Mouse (Mus musculus) left cerebral cortex, adult 9 months (tissue): ENCODE measurements at regions not wholly inside any gene's neighbourhood (a gene's known extent, or its start where the extent isn't known, plus 50 kb on each side); places are given as distances from the start of the nearest gene placed in this dataset.

Experiments used
- DNase-seq, 2 experiments: peaks; one replicate each; pipeline ENCODE4 v3.0.0; 2022; ENCODE audit warnings: low spot score in 2 of 2

- DNase-seq, result no peak
Observed at GRCm38 (mm10) chr10:117527979-117528378, 101.3 kb upstream of the Cpm start.

- no peak for DNase-seq
Observed at GRCm38 (mm10) chr10:117527243-117527642, 102.1 kb upstream of the Cpm start.

GRCm38 (mm10) chr10:117526834-117527188, 102.5 kb upstream of the Cpm start:
- no peak for DNase-seq

GRCm38 (mm10) chr10:117526008-117526833, 103.1 kb upstream of the Cpm start:
- DNase-seq, result no peak

GRCm38 (mm10) chr10:117525608-117526007, 103.7 kb upstream of the Cpm start:
- DNase-seq, result no peak

GRCm38 (mm10) chr10:117524926-117525565, 104.3 kb upstream of the Cpm start:
- DNase-seq, result no peak

GRCm38 (mm10) chr10:117524101-117524500, 105.2 kb upstream of the Cpm start:
- no peak for DNase-seq

- no peak for DNase-seq
Observed at GRCm38 (mm10) chr10:117522906-117523829, 106.1 kb upstream of the Cpm start.

- no peak for DNase-seq
Observed at GRCm38 (mm10) chr10:117522373-117522772, 106.9 kb upstream of the Cpm start.

GRCm38 (mm10) chr10:117521315-117522270, 107.7 kb upstream of the Cpm start:
- DNase-seq, result peak in 1 of 2 experiments; percentile 15

GRCm38 (mm10) chr10:117520536-117521314, 108.6 kb upstream of the Cpm start:
- no peak for DNase-seq

GRCm38 (mm10) chr10:117519670-117520535, 109.4 kb upstream of the Cpm start:
- DNase-seq, result no peak

- no peak for DNase-seq
Observed at GRCm38 (mm10) chr10:117518793-117519669, 110.3 kb upstream of the Cpm start.

GRCm38 (mm10) chr10:117517800-117518770, 111.2 kb upstream of the Cpm start:
- no peak for DNase-seq

- no peak for DNase-seq
Observed at GRCm38 (mm10) chr10:117517071-117517714, 112.1 kb upstream of the Cpm start.

- no peak for DNase-seq
Observed at GRCm38 (mm10) chr10:117516510-117516909, 112.8 kb upstream of the Cpm start.
